Mouse (Mus musculus) stomach, embryonic 14.5 days (tissue): ENCODE data around the gene Atg4b. TPM values are rescaled to one million over a fixed set of nuclear protein-coding genes. Genes with fewer than 3 reads are reported as not detected.
A peak's percentile ranks its signal among the peaks of the same experiment; 100 is the strongest.

Experiments
- ATAC-seq: fragments of 200-750 bp; cut with Nextera tagmentation; 2 replicates; pipeline ENCODE4 v1.8.0; 2017; ENCODE audit warnings: low read depth, moderate TSS enrichment; ENCODE audit not compliant: insufficient number of reproducible peaks, insufficient read depth, low FRiP score
- H3K27ac ChIP-seq: fragments of 300-500 bp; sonication (generic); 2 replicates; pipeline ENCODE4 v1.5.1; 2014; ENCODE audit warnings: mild to moderate bottlenecking, low read length, moderate library complexity, mixed read lengths
- H3K27me3 ChIP-seq: fragments of 300-500 bp; sonication (generic); 2 replicates; pipeline ENCODE4 v1.6.1; 2014; ENCODE audit warnings: low read length, control low read depth, mixed read lengths; ENCODE audit not compliant: control insufficient read depth, insufficient read depth
- H3K36me3 ChIP-seq: fragments of 300-500 bp; sonication (generic); 2 replicates; pipeline ENCODE4 v1.6.1; 2014; ENCODE audit warnings: mild to moderate bottlenecking, control low read depth, low read length, moderate library complexity, mixed read lengths; ENCODE audit not compliant: control insufficient read depth, insufficient read depth
- H3K4me1 ChIP-seq: fragments of 300-500 bp; sonication (generic); 2 replicates; pipeline ENCODE4 v1.6.1; 2014; ENCODE audit warnings: low read length, control low read depth, mixed read lengths; ENCODE audit not compliant: control insufficient read depth, insufficient read depth
- H3K4me2 ChIP-seq: fragments of 300-500 bp; sonication (generic); replicated peaks from 2 replicates; pipeline ENCODE4 v1.6.1; 2014; ENCODE audit warnings: low read depth, low read length, control low read depth
- H3K4me3 ChIP-seq: fragments of 300-500 bp; sonication (generic); 2 replicates; pipeline ENCODE4 v1.5.1; 2014; ENCODE audit warnings: low read depth, low read length, control low read depth
- H3K9ac ChIP-seq: fragments of 300-500 bp; sonication (generic); replicated peaks from 2 replicates; pipeline ENCODE4 v1.6.1; 2014; ENCODE audit warnings: low read depth, mild to moderate bottlenecking, control low read depth, low read length, moderate library complexity, mixed read lengths
- H3K9me3 ChIP-seq: fragments of 300-500 bp; sonication (generic); 2 replicates; pipeline ENCODE4 v1.6.1; 2016; ENCODE audit warnings: low read depth, low read length, control low read depth; ENCODE audit not compliant: control insufficient read depth
- WGBS: fragments of 180-500 bp; shearing (Covaris S2); extraction: QIAGEN DNeasy Blood & Tissue Kit; methylation state at CpG from one replicate; pipeline ENCODE4 v1.1.7; 2014; 5-methylcytosine and 5-hydroxymethylcytosine counted together
- polyA plus RNA-seq: library from polyadenylated mRNA; unstranded; fragments of >200 nt; fragmentation: Nextera tagmentation; extraction: Ambion mirVana; gene quantifications from 2 replicates; pipeline ENCODE4 v1.2.1, GENCODE M21; 2014

The Atg4b gene
- polyA plus RNA-seq, 1 experiment from 2014 or later: 91.6 TPM

GRCm38 (mm10) chr1:93746179-93746578 is 5.1 kb upstream of the Atg4b start:
- Histone ChIP-seq H3K9ac (no peak overlapping the region), H3K4me3 (no peak overlapping the region), H3K27me3 (no peaks in the 10 kb centered on the region), H3K4me2 (no peak overlapping the region), H3K27ac (no peak overlapping the region), H3K9me3 (no peaks in the 10 kb centered on the region), H3K4me1 (no peaks in the 10 kb centered on the region), H3K36me3 (peaks cover 18% of the 10 kb centered on the region)
- 80% methylated on average over 5 of the region's 5 CpGs for WGBS
- ATAC-seq: no peak

GRCm38 (mm10) chr1:93748539-93748938 is 2.8 kb upstream of the Atg4b start:
- Histone ChIP-seq H3K4me1 (peaks cover 4% of the 10 kb centered on the region; the same call in 1 of the 2 replicates), H3K27ac (no peak overlapping the region), H3K27me3 (no peaks in the 10 kb centered on the region), H3K4me3 (no peak overlapping the region), H3K9ac (no peak overlapping the region), H3K9me3 (no peaks in the 10 kb centered on the region), H3K4me2 (no peak overlapping the region), H3K36me3 (peaks cover 18% of the 10 kb centered on the region)
- no peak for ATAC-seq
- 97% methylated on average over 1 of the region's 1 CpGs for WGBS

- peaks cover 6% of the 10 kb centered on the region; the same call in 1 of the 2 replicates for H3K4me1 ChIP-seq
- peak; percentile 23 for ATAC-seq
- H3K9ac ChIP-seq: peak overlapping the region; percentile 68
- no peaks in the 10 kb centered on the region for H3K27me3 ChIP-seq
- H3K27ac ChIP-seq: peak overlapping the region; percentile 89
- H3K9me3 ChIP-seq: no peaks in the 10 kb centered on the region
- H3K4me2 ChIP-seq: peak overlapping the region; percentile 63
- whole genome bisulfite sequencing: under 1% methylated on average over 56 of the region's 59 CpGs
- peak overlapping the region; percentile 98 for H3K4me3 ChIP-seq
- peaks cover 16% of the 10 kb centered on the region for H3K36me3 ChIP-seq
These were observed 2.7 kb downstream of the Atg4b start for GRCm38 (mm10) chr1:93753911-93754572.

- Histone ChIP-seq H3K9me3 (no peaks in the 10 kb centered on the region), H3K27me3 (no peaks in the 10 kb centered on the region), H3K9ac (peak within 1 kb of the TSS; percentile 68), H3K4me2 (peak within 1 kb of the TSS; percentile 63), H3K4me1 (peaks cover 6% of the 10 kb centered on the region; the same call in 1 of the 2 replicates), H3K27ac (peak within 1 kb of the TSS; percentile 89), H3K4me3 (peak within 1 kb of the TSS; percentile 98), H3K36me3 (peaks cover 9% of the 10 kb centered on the region)
- WGBS: under 1% methylated on average over 113 of the region's 121 CpGs
- peak; percentile 91 for ATAC-seq
These were observed 3.4 kb downstream of the Atg4b start, which contains the start of gene Thap4 for GRCm38 (mm10) chr1:93754573-93755290. Gene Thap4, minus strand, starts transcription at chr1:93754864.

- no peaks in the 10 kb centered on the region for H3K27me3 ChIP-seq
- 1% methylated on average over 13 of the region's 13 CpGs for WGBS
- H3K9me3 ChIP-seq: no peaks in the 10 kb centered on the region
- H3K4me2 ChIP-seq: peak overlapping the region; percentile 52
- H3K4me3 ChIP-seq: peak overlapping the region; percentile 98
- peaks cover 6% of the 10 kb centered on the region; the same call in 1 of the 2 replicates for H3K4me1 ChIP-seq
- no peak for ATAC-seq
- H3K36me3 ChIP-seq: peaks cover 4% of the 10 kb centered on the region
- peak overlapping the region; percentile 68 for H3K9ac ChIP-seq
- peak overlapping the region; percentile 89 for H3K27ac ChIP-seq
These were observed 4.0 kb downstream of the Atg4b start for GRCm38 (mm10) chr1:93755291-93755610.

GRCm38 (mm10) chr1:93755618-93756017 is 4.3 kb downstream of the Atg4b start:
- Histone ChIP-seq H3K4me1 (peaks cover 6% of the 10 kb centered on the region; the same call in 1 of the 2 replicates), H3K4me2 (peak overlapping the region; percentile 52), H3K27ac (no peak overlapping the region), H3K4me3 (peak overlapping the region; percentile 98), H3K27me3 (no peaks in the 10 kb centered on the region), H3K9me3 (no peaks in the 10 kb centered on the region), H3K36me3 (peaks cover under 1% of the 10 kb centered on the region; the same call in 1 of the 2 replicates), H3K9ac (peak overlapping the region; percentile 68)
- 24% methylated on average over 7 of the region's 7 CpGs for WGBS
- ATAC-seq: no peak

GRCm38 (mm10) chr1:93756154-93756553 is 4.9 kb downstream of the Atg4b start:
- no peak overlapping the region for H3K27ac ChIP-seq
- no peaks in the 10 kb centered on the region for H3K36me3 ChIP-seq
- H3K9ac ChIP-seq: no peak overlapping the region
- no peak for ATAC-seq
- no peak overlapping the region for H3K4me2 ChIP-seq
- peak overlapping the region; percentile 98; the same call in 1 of the 2 replicates for H3K4me3 ChIP-seq
- no peaks in the 10 kb centered on the region for H3K9me3 ChIP-seq
- H3K4me1 ChIP-seq: peaks cover 6% of the 10 kb centered on the region; the same call in 1 of the 2 replicates
- no peaks in the 10 kb centered on the region for H3K27me3 ChIP-seq

- Histone ChIP-seq H3K27me3 (no peaks in the 10 kb centered on the region), H3K9ac (no peak overlapping the region), H3K4me1 (0 out of 2 replicates have a peak, but pooled peaks cover 2% of the 10 kb centered on the region), H3K9me3 (no peaks in the 10 kb centered on the region), H3K36me3 (no peaks in the 10 kb centered on the region), H3K4me3 (no peak overlapping the region), H3K4me2 (no peak overlapping the region), H3K27ac (no peak overlapping the region)
- ATAC-seq: no peak
- WGBS: 88% methylated on average over 1 of the region's 1 CpGs
These were observed 8.8 kb downstream of the Atg4b start for GRCm38 (mm10) chr1:93760076-93760475.
